17 mouse cellular contexts compared by ENCODE assay signal in genomic region chr17:69059760-69060159, GRCm38 (mm10). TPM values are rescaled to one million over a fixed set of nuclear protein-coding genes. Genes with fewer than 3 reads are reported as not detected.
"Had no signal": no experiment of that assay in that cellular context is flagged by ENCODE, and none has a peak within 500 bp of the region (broad histone marks: within the 10 kb centered on the region; RNA-seq: fewer than 3 reads in every experiment).

No protein-coding gene starts in this region.

- H3K27ac ChIP-seq: liver, embryonic 15.5 days; macrophage; midbrain, embryonic 13.5 days; midbrain, embryonic 15.5 days; neural tube, embryonic 12.5 days; stomach, embryonic 15.5 days; stomach, postnatal 0 days had no signal

- DNase-seq: liver, postnatal 0 days; lung, embryonic 14.5 days; lung, postnatal 14 days; lung, postnatal 36 days; thymus, adult 18-20 months; thymus, postnatal 14 days; thymus, postnatal 36 days had no signal

- H3K36me3 ChIP-seq: liver, embryonic 15.5 days; midbrain, embryonic 13.5 days; midbrain, embryonic 15.5 days; neural tube, embryonic 12.5 days; stomach, embryonic 15.5 days had no signal

- H3K27me3 ChIP-seq: liver, embryonic 15.5 days; megakaryocyte, embryonic 14.5 days; midbrain, embryonic 13.5 days; midbrain, embryonic 15.5 days; neural tube, embryonic 12.5 days; stomach, embryonic 15.5 days had no signal

- H3K4me1 ChIP-seq: liver, embryonic 15.5 days; megakaryocyte, embryonic 14.5 days; midbrain, embryonic 13.5 days; neural tube, embryonic 12.5 days had no signal

- H3K9ac ChIP-seq: liver, embryonic 15.5 days; liver, postnatal 0 days; lung, embryonic 14.5 days; midbrain, embryonic 13.5 days; midbrain, embryonic 15.5 days; neural tube, embryonic 12.5 days; stomach, embryonic 15.5 days had no signal

- H3K9me3 ChIP-seq: liver, embryonic 15.5 days; midbrain, embryonic 13.5 days; midbrain, embryonic 15.5 days; neural tube, embryonic 12.5 days; stomach, embryonic 15.5 days had no signal

- H3K4me2 ChIP-seq: liver, embryonic 15.5 days; lung, embryonic 14.5 days; midbrain, embryonic 11.5 days; midbrain, embryonic 13.5 days; midbrain, embryonic 15.5 days; neural tube, embryonic 12.5 days; stomach, embryonic 15.5 days had no signal

- ATAC-seq: liver, postnatal 0 days; midbrain, embryonic 13.5 days; midbrain, embryonic 15.5 days had no signal

- H3K4me3 ChIP-seq: liver, embryonic 15.5 days; megakaryocyte, embryonic 14.5 days; midbrain, embryonic 13.5 days; midbrain, embryonic 15.5 days; neural tube, embryonic 12.5 days; stomach, embryonic 15.5 days had no signal

RNA-seq across cellular contexts. Expression of gene Epb41l3, which starts 15.7 kb away (rescaled TPM):
- total RNA-seq: neutrophil, adult 5-6 weeks had no signal
